Mouse (Mus musculus) lung, postnatal 0 days (tissue): ENCODE results near the gene Lrp3. TPM values are rescaled to one million over a fixed set of nuclear protein-coding genes. Genes with fewer than 3 reads are reported as not detected.
A peak's percentile ranks its signal among the peaks of the same experiment; 100 is the strongest.

Experiments used
- ATAC-seq: fragments of 200-750 bp; cut with Nextera tagmentation; 2 replicates; pipeline ENCODE4 v1.8.0; 2017; ENCODE audit warnings: moderate library complexity
- DNase-seq: peaks from one replicate; pipeline ENCODE4 v3.0.0-alpha.2; 2016; ENCODE audit warnings: low spot score
- H3K27ac ChIP-seq: fragments of 300-500 bp; sonication (generic); 2 replicates; pipeline ENCODE4 v1.5.1; 2014; ENCODE audit warnings: antibody characterized with exemption, mild to moderate bottlenecking, low read length, mixed read lengths
- H3K27me3 ChIP-seq: fragments of 300-500 bp; sonication (generic); replicated peaks from 2 replicates; pipeline ENCODE4 v1.6.1; 2014; ENCODE audit warnings: low read length, mixed read lengths; ENCODE audit not compliant: insufficient read depth
- H3K36me3 ChIP-seq: fragments of 300-500 bp; sonication (generic); 2 replicates; pipeline ENCODE4 v1.6.1; 2014; ENCODE audit warnings: low read length, mixed read lengths; ENCODE audit not compliant: insufficient read depth
- H3K4me1 ChIP-seq: fragments of 300-500 bp; sonication (generic); 2 replicates; pipeline ENCODE4 v1.6.1; 2014; ENCODE audit warnings: antibody characterized with exemption, low read depth, low read length, mixed read lengths; ENCODE audit not compliant: insufficient read depth
- H3K4me2 ChIP-seq: fragments of 300-500 bp; sonication (generic); replicated peaks from 2 replicates; pipeline ENCODE4 v1.6.1; 2014; ENCODE audit warnings: low read depth, mild to moderate bottlenecking, low read length, moderate library complexity, mixed read lengths
- H3K4me3 ChIP-seq: fragments of 300-500 bp; sonication (generic); 2 replicates; pipeline ENCODE4 v1.5.1; 2014; ENCODE audit warnings: low read depth, low read length
- H3K9ac ChIP-seq: fragments of 300-500 bp; sonication (generic); replicated peaks from 2 replicates; pipeline ENCODE4 v1.6.1; 2014; ENCODE audit warnings: low read depth, mild to moderate bottlenecking
- H3K9me3 ChIP-seq: fragments of 300-500 bp; sonication (generic); 2 replicates; pipeline ENCODE4 v1.6.1; 2016; ENCODE audit warnings: low read length, mixed read lengths
- CTCF ChIP-seq: IDR thresholded peaks from 2 replicates; pipeline ENCODE4 v1.5.1; 2016; ENCODE audit warnings: antibody characterized with exemption, mild to moderate bottlenecking
- EP300 ChIP-seq: IDR thresholded peaks from 2 replicates; pipeline ENCODE4 v1.6.1; 2016; ENCODE audit warnings: antibody characterized with exemption, mild to moderate bottlenecking, control low read depth
- WGBS: fragments of 180-500 bp; shearing (Covaris S2); extraction: QIAGEN DNeasy Blood & Tissue Kit; methylation state at CpG from one replicate; pipeline ENCODE4 v1.1.7; 2014; 5-methylcytosine and 5-hydroxymethylcytosine counted together
- polyA plus RNA-seq: library from polyadenylated mRNA; unstranded; fragments of >200 nt; fragmentation: Nextera tagmentation; extraction: Ambion mirVana; gene quantifications from 2 replicates; pipeline ENCODE4 v1.2.1, GENCODE M21; 2015

The Lrp3 gene
- polyA plus RNA-seq, 1 experiment from 2014 or later: 6.6 TPM

GRCm38 (mm10) chr7:35215731-35216130, 433 bp upstream of the Lrp3 start:
- H3K9me3 ChIP-seq: no peaks in the 10 kb centered on the region
- H3K4me3 ChIP-seq: peak overlapping the region; percentile 57; the same call in 1 of the 2 replicates
- 47% methylated on average over 5 of the region's 5 CpGs for WGBS
- TF ChIP-seq CTCF: no peak
- no peak for TF ChIP-seq EP300
- no peaks in the 10 kb centered on the region for H3K27me3 ChIP-seq
- no peak overlapping the region for H3K9ac ChIP-seq
- peak overlapping the region; percentile 86 for H3K4me2 ChIP-seq
- H3K36me3 ChIP-seq: no peaks in the 10 kb centered on the region
- H3K27ac ChIP-seq: no peak overlapping the region
- ATAC-seq (no peak), DNase-seq (no peak)
- no peaks in the 10 kb centered on the region for H3K4me1 ChIP-seq

GRCm38 (mm10) chr7:35214442-35215222, 666 bp downstream of the Lrp3 start:
- DNase-seq: peak; percentile 26
- no peaks in the 10 kb centered on the region for H3K36me3 ChIP-seq
- ATAC-seq: peak; percentile 63
- no peaks in the 10 kb centered on the region for H3K9me3 ChIP-seq
- WGBS: 2% methylated on average over 20 of the region's 79 CpGs
- TF ChIP-seq EP300: no peak
- no peak for TF ChIP-seq CTCF
- no peaks in the 10 kb centered on the region for H3K27me3 ChIP-seq
- peak overlapping the region; percentile 57 for H3K4me3 ChIP-seq
- peak overlapping the region; percentile 36; the same call in 1 of the 2 replicates for H3K9ac ChIP-seq
- H3K27ac ChIP-seq: no peak overlapping the region
- H3K4me1 ChIP-seq: no peaks in the 10 kb centered on the region
- peak overlapping the region; percentile 86 for H3K4me2 ChIP-seq

- H3K27me3 ChIP-seq: no peaks in the 10 kb centered on the region
- no peak overlapping the region for H3K27ac ChIP-seq
- no peaks in the 10 kb centered on the region for H3K4me1 ChIP-seq
- DNase-seq (no peak), ATAC-seq (no peak)
- no peak for TF ChIP-seq EP300
- H3K9ac ChIP-seq: no peak overlapping the region
- no peak overlapping the region for H3K4me2 ChIP-seq
- H3K9me3 ChIP-seq: no peaks in the 10 kb centered on the region
- no peaks in the 10 kb centered on the region for H3K36me3 ChIP-seq
- no peak overlapping the region for H3K4me3 ChIP-seq
- WGBS: 90% methylated on average over 4 of the region's 4 CpGs
Measured at GRCm38 (mm10) chr7:35211791-35212190, 3.5 kb downstream of the Lrp3 start.

GRCm38 (mm10) chr7:35199755-35200154, 15.5 kb downstream of the Lrp3 start:
- TF ChIP-seq EP300 (no peak), CTCF (no peak)
- Histone ChIP-seq H3K4me2 (no peak overlapping the region), H3K9me3 (no peaks in the 10 kb centered on the region), H3K27me3 (no peaks in the 10 kb centered on the region), H3K4me3 (no peak overlapping the region), H3K27ac (no peak overlapping the region), H3K4me1 (no peaks in the 10 kb centered on the region), H3K36me3 (0 out of 2 replicates have a peak, but pooled peaks cover 4% of the 10 kb centered on the region), H3K9ac (no peak overlapping the region)
- ATAC-seq (peak; percentile 49), DNase-seq (peak; percentile 67)

GRCm38 (mm10) chr7:35198981-35199754, 16.1 kb downstream of the Lrp3 start:
- TF ChIP-seq EP300 (no peak), CTCF (no peak)
- Histone ChIP-seq H3K36me3 (0 out of 2 replicates have a peak, but pooled peaks cover 4% of the 10 kb centered on the region), H3K9me3 (no peaks in the 10 kb centered on the region), H3K9ac (no peak overlapping the region), H3K27me3 (no peaks in the 10 kb centered on the region), H3K27ac (no peak overlapping the region), H3K4me2 (no peak overlapping the region), H3K4me1 (no peaks in the 10 kb centered on the region), H3K4me3 (no peak overlapping the region)
- ATAC-seq (peak; percentile 7; the same call in 1 of the 2 replicates), DNase-seq (peak; percentile 19)
- WGBS: 80% methylated on average over 12 of the region's 12 CpGs

- Histone ChIP-seq H3K36me3 (no peaks in the 10 kb centered on the region), H3K9me3 (no peaks in the 10 kb centered on the region), H3K4me3 (no peak overlapping the region), H3K9ac (no peak overlapping the region), H3K4me1 (no peaks in the 10 kb centered on the region), H3K27ac (0 out of 2 replicates have a peak overlapping the region, but pooled peaks have one; percentile 26), H3K27me3 (no peaks in the 10 kb centered on the region), H3K4me2 (no peak overlapping the region)
- WGBS: 41% methylated on average over 2 of the region's 2 CpGs
- DNase-seq (peak; percentile 77), ATAC-seq (peak; percentile 87)
- TF ChIP-seq CTCF: no peak
- TF ChIP-seq EP300: no peak
Measured at GRCm38 (mm10) chr7:35197022-35197421, 18.3 kb downstream of the Lrp3 start.
